Mouse (Mus musculus) lung, adult 2 months (tissue): Measurements from ENCODE around the gene Scyl1.

Experiments
- CTCF ChIP-seq: fragments of 200-500 bp; IDR thresholded peaks from 2 replicates; pipeline ENCODE4 v1.5.1; 2011; ENCODE audit warnings: mild to moderate bottlenecking, low read length, control low read depth; ENCODE audit not compliant: insufficient read depth
- POLR2A ChIP-seq: fragments of 200-500 bp; IDR thresholded peaks from 2 replicates; pipeline ENCODE4 v1.6.1; 2011; ENCODE audit warnings: low read depth, mild to moderate bottlenecking, control low read depth, low read length, borderline replicate concordance; ENCODE audit errors: extremely low read depth

- TF ChIP-seq CTCF (no peak), POLR2A (no peak)
Observed at GRCm38 (mm10) chr19:5806809-5807205, 35.6 kb upstream of the Scyl1 start.
